In the genomic region with DNA sequence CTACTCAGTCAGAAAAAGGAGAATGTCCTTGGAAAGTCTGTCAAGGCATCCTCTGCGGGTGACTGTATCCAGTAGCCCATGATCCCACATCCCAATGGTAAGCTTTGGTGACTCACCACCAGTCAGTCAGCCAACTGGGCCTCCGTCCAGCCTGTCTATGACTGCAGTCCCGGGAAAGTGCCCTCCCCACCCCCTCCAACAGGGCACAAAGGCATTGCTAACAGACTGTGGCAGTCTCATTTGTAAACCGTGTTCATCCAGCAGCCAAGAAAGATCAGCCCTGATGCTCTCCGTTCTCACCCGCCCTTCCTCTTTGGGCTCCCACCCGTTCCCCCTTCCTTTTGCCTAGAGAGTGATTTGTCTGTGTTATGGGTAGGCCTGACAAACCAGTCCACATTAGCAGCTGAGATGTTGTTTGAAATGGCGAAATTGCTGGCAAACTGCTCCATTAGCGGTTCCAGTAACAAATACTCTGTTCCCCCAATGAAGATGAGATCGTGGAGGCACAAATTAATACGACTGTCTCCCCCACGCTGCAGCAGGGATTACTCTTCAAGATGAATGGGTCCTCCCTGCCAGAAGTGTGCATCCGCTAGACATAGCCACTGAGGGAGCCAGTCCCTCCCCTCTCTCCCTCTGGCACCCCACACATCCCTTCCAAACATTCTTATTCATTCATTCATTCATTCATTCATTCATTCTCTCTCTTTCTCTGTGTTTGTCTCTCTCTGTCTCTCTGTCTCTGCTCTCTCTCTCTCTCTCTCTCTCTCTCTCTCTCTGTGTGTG, we compare ENCODE assay signal across 9 mouse cellular contexts.
A peak's percentile ranks its signal among the peaks of the same experiment; 100 is the strongest.
DNase-seq lines count a peak whose midpoint lies in the region; ATAC-seq and TF ChIP-seq lines count a peak whose summit lies in the region.
"Had no signal": no experiment of that assay in that cellular context is flagged by ENCODE, and none has a peak within 500 bp of the region (broad histone marks: within the 10 kb centered on the region; RNA-seq: fewer than 3 reads in every experiment).

No protein-coding gene starts in this region.

- no peak overlapping the region for H3K27ac ChIP-seq in kidney, adult 2 months (ENCODE audit: insufficient read depth, low read depth, low read length)
- H3K27ac ChIP-seq in kidney, embryonic 14.5 days (ENCODE audit: low read depth, low read length) = no peak overlapping the region
- peak overlapping the region; percentile 17; the same call in 1 of the 2 replicates for H3K27ac ChIP-seq in midbrain, embryonic 13.5 days

- peak; percentile 35 for DNase-seq in kidney, adult 2 months
- peak; percentile 92 for DNase-seq in fibroblast of lung, adult 2 months (ENCODE audit: low read depth)
- DNase-seq in heart, postnatal 10 days = peak; percentile 89 to 90
- DNase-seq in layer of hippocampus, adult 9-11 months = peak; percentile 93
- DNase-seq in urinary bladder, adult 2 months (ENCODE audit: low spot score) = peak; percentile 44

- H3K36me3 ChIP-seq in kidney, adult 2 months (ENCODE audit: control insufficient read depth, insufficient read depth, low read length) = no peaks in the 10 kb centered on the region; the same call in 1 of the 2 replicates
- H3K36me3 ChIP-seq in kidney, embryonic 14.5 days (ENCODE audit: control insufficient read depth, insufficient read depth, low read length) = no peaks in the 10 kb centered on the region; the same call in 1 of the 2 replicates
- H3K36me3 ChIP-seq in midbrain, embryonic 13.5 days = no peaks in the 10 kb centered on the region

- TF ChIP-seq POLR2A in kidney, adult 2 months (IDR thresholded peaks at IDR 0.05; ENCODE audit: low read depth, low read length) = no peak

- no peaks in the 10 kb centered on the region for H3K9me3 ChIP-seq in kidney, embryonic 14.5 days (ENCODE audit: control insufficient read depth, low read length)
- H3K9me3 ChIP-seq in midbrain, embryonic 13.5 days = no peaks in the 10 kb centered on the region

- intact Hi-C loops in heart, postnatal 10 days (cut with DNase I) = no loop called here

- TF ChIP-seq CTCF in kidney, adult 2 months (conservative IDR thresholded peaks at IDR 0.05; ENCODE audit: insufficient read depth, insufficient read length, low read depth, low read length) = no peak

- H3K4me1 ChIP-seq in kidney, adult 2 months (ENCODE audit: control insufficient read depth, insufficient read depth, low read length) = no peaks in the 10 kb centered on the region
- no peaks in the 10 kb centered on the region for H3K4me1 ChIP-seq in kidney, embryonic 14.5 days (ENCODE audit: control insufficient read depth, insufficient read depth, low read length)
- peaks cover 12% of the 10 kb centered on the region for H3K4me1 ChIP-seq in midbrain, embryonic 13.5 days (replicated peaks)

- H3K4me3 ChIP-seq in kidney, adult 2 months (ENCODE audit: insufficient read depth, low read depth, low read length) = no peak overlapping the region
- H3K4me3 ChIP-seq in kidney, embryonic 14.5 days (ENCODE audit: low read length) = no peak overlapping the region
- no peak overlapping the region for H3K4me3 ChIP-seq in midbrain, embryonic 13.5 days (replicated peaks)
- H3K4me3 ChIP-seq: erythroblast, embryonic 14.5 days had no signal

- H3K27me3 ChIP-seq in kidney, adult 2 months (replicated peaks; ENCODE audit: control insufficient read depth, insufficient read depth, low read length) = no peaks in the 10 kb centered on the region
- H3K27me3 ChIP-seq in kidney, embryonic 14.5 days (ENCODE audit: control insufficient read depth, insufficient read depth, low read length) = no peaks in the 10 kb centered on the region
- peaks cover 38% of the 10 kb centered on the region for H3K27me3 ChIP-seq in midbrain, embryonic 13.5 days

- WGBS in kidney, adult 2 months = 62% methylated on average over 13 of the region's 13 CpGs
- WGBS in kidney, embryonic 14.5 days = 76% methylated on average over 13 of the region's 13 CpGs
- WGBS in midbrain, embryonic 13.5 days = 60% methylated on average over 13 of the region's 13 CpGs

- no peak overlapping the region for H3K9ac ChIP-seq in kidney, embryonic 14.5 days (ENCODE audit: low read depth, low read length)
- no peak overlapping the region for H3K9ac ChIP-seq in midbrain, embryonic 13.5 days (replicated peaks)

- no peak for ATAC-seq in kidney, embryonic 14.5 days (ENCODE audit: low FRiP score, low TSS enrichment)
- ATAC-seq in midbrain, embryonic 13.5 days = peak; percentile 89
- no peak for ATAC-seq in activated CD4-positive, CD25-positive, alpha-beta regulatory T cell, adult 4 months

- H3K4me2 ChIP-seq in kidney, embryonic 14.5 days (replicated peaks; ENCODE audit: low read depth, low read length) = no peak overlapping the region
- H3K4me2 ChIP-seq in midbrain, embryonic 13.5 days (replicated peaks) = no peak overlapping the region

Comparison
In these comparisons a context has a peak if more than half of its experiments do, and no peak if none do; other contexts are left out.
1. DNase-seq: peak in every context shown above with its lines; median percentile 93 in layer of hippocampus, adult 9-11 months; 92 in fibroblast of lung, adult 2 months; 90 in heart, postnatal 10 days; 44 in urinary bladder, adult 2 months; 35 in kidney, adult 2 months.